Mouse (Mus musculus): ENCODE measurements at regions not wholly inside any gene's neighbourhood (a gene's known extent, or its start where the extent isn't known, plus 50 kb on each side); places are given as distances from the start of the nearest gene placed in this dataset.

GRCm38 (mm10) chr10:99906778-99907435 lies 108.5 kb upstream of the Kitl start:
- H3K27me3 ChIP-seq (replicated peaks): no peaks in the 10 kb centered on the region
- H3K79me2 ChIP-seq (replicated peaks; ENCODE audit: control insufficient read depth, extremely low read depth, insufficient read depth, poor library complexity, severe bottlenecking): no peaks in the 10 kb centered on the region
- H3K4me3 ChIP-seq (replicated peaks in 1 of 3; ENCODE audit: low read depth in 2 of 3, low read length in 2 of 3, poor library complexity in 1 of 3): no peak overlapping the region
- no peaks in the 10 kb centered on the region for H3K36me3 ChIP-seq (replicated peaks in 1 of 2; ENCODE audit: control insufficient read depth in 1 of 2, insufficient read depth in 1 of 2, low read length in 1 of 2)
- H3K9ac ChIP-seq (ENCODE audit: insufficient read depth, low read depth): no peak overlapping the region
- no peak overlapping the region for H3K27ac ChIP-seq (ENCODE audit: insufficient read depth, low read depth)
- peaks cover 30% of the 10 kb centered on the region for H3K9me3 ChIP-seq (replicated peaks; ENCODE audit: low read length)
- dilution Hi-C loops (cut with MboI; ENCODE audit: extremely low pct_ligation_motif_present, extremely low pct_unique_long_range_greater_than_20kb, low sequenced_read_pairs) (no loop called here), in situ Hi-C loops (cut with MboI; ENCODE audit: low pct_ligation_motif_present, low pct_unique_long_range_greater_than_20kb, low sequenced_read_pairs) (no loop called here)
- H3K4me2 ChIP-seq (ENCODE audit: insufficient read depth, low read depth, poor library complexity, severe bottlenecking): no peak overlapping the region
- no peak for DNase-seq (ENCODE audit: extremely low read depth)
- H3K4me1 ChIP-seq (ENCODE audit: control insufficient read depth in 1 of 2, insufficient read depth in 2 of 2): no peaks in the 10 kb centered on the region
- TF ChIP-seq E2F4 (IDR thresholded peaks at IDR 0.05; ENCODE audit: insufficient replicate concordance, low read depth, low read length): no peak
- TF ChIP-seq RCOR1 (conservative IDR thresholded peaks at IDR 0.05; ENCODE audit: low read depth, low read length): no peak
- TF ChIP-seq NRF1 (IDR thresholded peaks at IDR 0.05; ENCODE audit: low read depth, low read length): no peak
- TF ChIP-seq JUND (conservative IDR thresholded peaks at IDR 0.05; ENCODE audit: low read depth, low read length): no peak
- TF ChIP-seq KAT2A (IDR thresholded peaks at IDR 0.05; ENCODE audit: insufficient replicate concordance, low read length): no peak
- no peak for TF ChIP-seq BHLHE40 (IDR thresholded peaks at IDR 0.05; ENCODE audit: low read depth, low read length)
- no peak for TF ChIP-seq POLR2A (IDR thresholded peaks at IDR 0.05; ENCODE audit: low read depth, low read length)
- TF ChIP-seq ETS1 (conservative IDR thresholded peaks at IDR 0.05; ENCODE audit: low read depth, low read length): no peak
- no peak for TF ChIP-seq USF2 (conservative IDR thresholded peaks at IDR 0.05; ENCODE audit: low read depth, low read length)
- no peak for TF ChIP-seq JUN (IDR thresholded peaks at IDR 0.05; ENCODE audit: insufficient read depth, low read depth, low read length)
- TF ChIP-seq ZKSCAN1 (IDR thresholded peaks at IDR 0.05; ENCODE audit: borderline replicate concordance, low read depth, low read length): no peak
- TF ChIP-seq USF1 (IDR thresholded peaks at IDR 0.05; ENCODE audit: low read depth, low read length): no peak
- TF ChIP-seq MYC (IDR thresholded peaks at IDR 0.05; ENCODE audit: low read depth, low read length): no peak
- TF ChIP-seq SMC3 (IDR thresholded peaks at IDR 0.05; ENCODE audit: low read depth, low read length): no peak
- TF ChIP-seq CHD2 (IDR thresholded peaks at IDR 0.05; ENCODE audit: low read length): no peak
- TF ChIP-seq ELF1 (IDR thresholded peaks at IDR 0.05; ENCODE audit: low read depth, low read length): no peak

- no peak overlapping the region for H3K27ac ChIP-seq (ENCODE audit: insufficient read depth, low read depth)
- dilution Hi-C loops (cut with MboI; ENCODE audit: extremely low pct_ligation_motif_present, extremely low pct_unique_long_range_greater_than_20kb, low sequenced_read_pairs) (no loop called here), in situ Hi-C loops (cut with MboI; ENCODE audit: low pct_ligation_motif_present, low pct_unique_long_range_greater_than_20kb, low sequenced_read_pairs) (no loop called here)
- H3K79me2 ChIP-seq (replicated peaks; ENCODE audit: control insufficient read depth, extremely low read depth, insufficient read depth, poor library complexity, severe bottlenecking): no peaks in the 10 kb centered on the region
- DNase-seq (ENCODE audit: extremely low read depth): no peak
- no peak overlapping the region for H3K4me3 ChIP-seq (replicated peaks in 1 of 3; ENCODE audit: low read depth in 2 of 3, low read length in 2 of 3, poor library complexity in 1 of 3)
- no peak overlapping the region for H3K9ac ChIP-seq (ENCODE audit: insufficient read depth, low read depth)
- no peak for TF ChIP-seq MEF2A (IDR thresholded peaks at IDR 0.05; ENCODE audit: borderline replicate concordance, low read depth, low read length)
- no peak for TF ChIP-seq EP300 (IDR thresholded peaks at IDR 0.05; ENCODE audit: low read length)
- TF ChIP-seq ZC3H11A (IDR thresholded peaks at IDR 0.05; ENCODE audit: low read depth, low read length): no peak
- no peak for TF ChIP-seq USF1 (IDR thresholded peaks at IDR 0.05; ENCODE audit: low read depth, low read length)
- TF ChIP-seq RAD21 (IDR thresholded peaks at IDR 0.05; ENCODE audit: low read depth, low read length): no peak
- no peak for TF ChIP-seq NRF1 (IDR thresholded peaks at IDR 0.05; ENCODE audit: low read depth, low read length)
- no peak for TF ChIP-seq ZKSCAN1 (IDR thresholded peaks at IDR 0.05; ENCODE audit: borderline replicate concordance, low read depth, low read length)
- TF ChIP-seq JUND (conservative IDR thresholded peaks at IDR 0.05; ENCODE audit: low read depth, low read length): no peak
- TF ChIP-seq KAT2A (IDR thresholded peaks at IDR 0.05; ENCODE audit: insufficient replicate concordance, low read length): no peak
- no peak for TF ChIP-seq NELFE (IDR thresholded peaks at IDR 0.05; ENCODE audit: low read depth, low read length)
- no peak for TF ChIP-seq ZMIZ1 (IDR thresholded peaks at IDR 0.05; ENCODE audit: low read depth, low read length)
- TF ChIP-seq TCF12 (IDR thresholded peaks at IDR 0.05; ENCODE audit: low read depth, low read length): no peak
- no peak for TF ChIP-seq MYC (IDR thresholded peaks at IDR 0.05; ENCODE audit: low read depth, low read length)
- no peak for TF ChIP-seq POLR2A (IDR thresholded peaks at IDR 0.05; ENCODE audit: low read depth, low read length)
- no peak for TF ChIP-seq TBP (conservative IDR thresholded peaks at IDR 0.05; ENCODE audit: low read depth, low read length)
- no peak for TF ChIP-seq MAFK (IDR thresholded peaks at IDR 0.05; ENCODE audit: insufficient replicate concordance, low read length)
- TF ChIP-seq GABPA (IDR thresholded peaks at IDR 0.05; ENCODE audit: insufficient replicate concordance, low read depth, low read length): no peak
- H3K9me3 ChIP-seq (replicated peaks; ENCODE audit: low read length): peaks cover 21% of the 10 kb centered on the region
- no peak overlapping the region for H3K4me2 ChIP-seq (ENCODE audit: insufficient read depth, low read depth, poor library complexity, severe bottlenecking)
- no peaks in the 10 kb centered on the region for H3K36me3 ChIP-seq (replicated peaks in 1 of 2; ENCODE audit: control insufficient read depth in 1 of 2, insufficient read depth in 1 of 2, low read length in 1 of 2)
- H3K27me3 ChIP-seq (replicated peaks): no peaks in the 10 kb centered on the region
- no peaks in the 10 kb centered on the region for H3K4me1 ChIP-seq (ENCODE audit: control insufficient read depth in 1 of 2, insufficient read depth in 2 of 2)
These were observed 112.9 kb upstream of the Kitl start for GRCm38 (mm10) chr10:99902280-99903231.

All from CH12.LX (cell line).